Mouse (Mus musculus) stomach, embryonic 15.5 days (tissue): Measurements from ENCODE around the gene Snph. TPM values are rescaled to one million over a fixed set of nuclear protein-coding genes. Genes with fewer than 3 reads are reported as not detected.

Source experiments
- ATAC-seq: fragments of 200-750 bp; cut with Nextera tagmentation; 2 replicates; pipeline ENCODE4 v1.8.0; 2017; ENCODE audit warnings: low read depth, moderate number of reproducible peaks, moderate TSS enrichment; ENCODE audit not compliant: insufficient read depth, low FRiP score
- H3K27ac ChIP-seq: fragments of 300-500 bp; sonication (generic); 2 replicates; pipeline ENCODE4 v1.5.1; 2015; ENCODE audit warnings: mild to moderate bottlenecking, inconsistent platforms
- H3K27me3 ChIP-seq: fragments of 300-500 bp; sonication (generic); replicated peaks from 2 replicates; pipeline ENCODE4 v1.6.1; 2015; ENCODE audit warnings: inconsistent platforms
- H3K36me3 ChIP-seq: fragments of 300-500 bp; sonication (generic); 2 replicates; pipeline ENCODE4 v1.6.1; 2015; ENCODE audit warnings: inconsistent platforms
- H3K4me1 ChIP-seq: fragments of 300-500 bp; sonication (generic); 2 replicates; pipeline ENCODE4 v1.6.1; 2015; ENCODE audit warnings: inconsistent platforms
- H3K4me2 ChIP-seq: fragments of 300-500 bp; sonication (generic); 2 replicates; pipeline ENCODE4 v1.6.1; 2015; ENCODE audit warnings: mild to moderate bottlenecking, inconsistent platforms
- H3K4me3 ChIP-seq: fragments of 300-500 bp; sonication (generic); replicated peaks from 2 replicates; pipeline ENCODE4 v1.5.1; 2015; ENCODE audit warnings: inconsistent platforms
- H3K9ac ChIP-seq: fragments of 300-500 bp; sonication (generic); 2 replicates; pipeline ENCODE4 v1.6.1; 2015; ENCODE audit warnings: inconsistent platforms
- H3K9me3 ChIP-seq: fragments of 300-500 bp; sonication (generic); 2 replicates; pipeline ENCODE4 v1.6.1; 2016; ENCODE audit warnings: inconsistent platforms
- WGBS: fragments of 180-500 bp; shearing (Covaris S2); methylation state at CpG from one replicate; pipeline ENCODE4 v1.1.7; 2015; 5-methylcytosine and 5-hydroxymethylcytosine counted together
- polyA plus RNA-seq: library from polyadenylated mRNA; unstranded; fragments of >200 nt; fragmentation: Nextera tagmentation; extraction: Ambion mirVana; gene quantifications from 2 replicates; pipeline ENCODE4 v1.2.1, GENCODE M21; 2015

Gene Snph
- polyA plus RNA-seq, 1 experiment from 2014 or later: 1.2 TPM

- H3K4me1 ChIP-seq: no peaks in the 10 kb centered on the region
- WGBS: 66% methylated on average over 2 of the region's 2 CpGs
- no peak overlapping the region for H3K27ac ChIP-seq
- ATAC-seq: no peak
- no peaks in the 10 kb centered on the region for H3K9me3 ChIP-seq
- no peak overlapping the region for H3K4me2 ChIP-seq
- no peaks in the 10 kb centered on the region for H3K27me3 ChIP-seq
- H3K4me3 ChIP-seq: no peak overlapping the region
- H3K9ac ChIP-seq: no peak overlapping the region
- no peaks in the 10 kb centered on the region for H3K36me3 ChIP-seq
Measured at GRCm38 (mm10) chr2:151598068-151598467, 34.3 kb downstream of the Snph start.

- no peaks in the 10 kb centered on the region for H3K4me1 ChIP-seq
- no peak overlapping the region for H3K4me3 ChIP-seq
- H3K9me3 ChIP-seq: no peaks in the 10 kb centered on the region
- no peak for ATAC-seq
- H3K27me3 ChIP-seq: no peaks in the 10 kb centered on the region
- H3K27ac ChIP-seq: no peak overlapping the region
- 58% methylated on average over 9 of the region's 9 CpGs for WGBS
- H3K36me3 ChIP-seq: no peaks in the 10 kb centered on the region
- no peak overlapping the region for H3K4me2 ChIP-seq
- H3K9ac ChIP-seq: no peak overlapping the region
Measured at GRCm38 (mm10) chr2:151587306-151587705, 45.1 kb downstream of the Snph start.

- H3K4me3 ChIP-seq: no peak overlapping the region
- no peaks in the 10 kb centered on the region for H3K4me1 ChIP-seq
- no peaks in the 10 kb centered on the region for H3K36me3 ChIP-seq
- no peak for ATAC-seq
- no peak overlapping the region for H3K27ac ChIP-seq
- H3K27me3 ChIP-seq: no peaks in the 10 kb centered on the region
- H3K9ac ChIP-seq: no peak overlapping the region
- WGBS: 88% methylated on average over 1 of the region's 1 CpGs
- no peak overlapping the region for H3K4me2 ChIP-seq
- no peaks in the 10 kb centered on the region for H3K9me3 ChIP-seq
Measured at GRCm38 (mm10) chr2:151586807-151587206, 45.6 kb downstream of the Snph start.

- H3K9ac ChIP-seq: no peak overlapping the region
- WGBS: 44% methylated on average over 3 of the region's 3 CpGs
- no peak overlapping the region for H3K4me3 ChIP-seq
- H3K27ac ChIP-seq: no peak overlapping the region
- H3K27me3 ChIP-seq: no peaks in the 10 kb centered on the region
- H3K4me2 ChIP-seq: no peak overlapping the region
- ATAC-seq: no peak
- H3K4me1 ChIP-seq: no peaks in the 10 kb centered on the region
- H3K36me3 ChIP-seq: no peaks in the 10 kb centered on the region
- no peaks in the 10 kb centered on the region for H3K9me3 ChIP-seq
Measured at GRCm38 (mm10) chr2:151585934-151586333, 46.5 kb downstream of the Snph start.

- H3K27me3 ChIP-seq: no peaks in the 10 kb centered on the region
- no peak overlapping the region for H3K4me3 ChIP-seq
- no peak overlapping the region for H3K9ac ChIP-seq
- ATAC-seq: no peak
- H3K4me1 ChIP-seq: 0 out of 2 replicates have a peak, but pooled peaks cover 6% of the 10 kb centered on the region
- WGBS: 40% methylated on average over 1 of the region's 1 CpGs
- no peak overlapping the region for H3K27ac ChIP-seq
- H3K36me3 ChIP-seq: no peaks in the 10 kb centered on the region
- no peaks in the 10 kb centered on the region for H3K9me3 ChIP-seq
- no peak overlapping the region for H3K4me2 ChIP-seq
Measured at GRCm38 (mm10) chr2:151580945-151581344, 51.4 kb downstream of the Snph start.

- H3K4me2 ChIP-seq: no peak overlapping the region
- H3K27ac ChIP-seq: no peak overlapping the region
- H3K36me3 ChIP-seq: no peaks in the 10 kb centered on the region
- no peaks in the 10 kb centered on the region for H3K9me3 ChIP-seq
- no peaks in the 10 kb centered on the region for H3K27me3 ChIP-seq
- H3K4me3 ChIP-seq: no peak overlapping the region
- H3K4me1 ChIP-seq: 0 out of 2 replicates have a peak, but pooled peaks cover 9% of the 10 kb centered on the region
- no peak overlapping the region for H3K9ac ChIP-seq
- ATAC-seq: no peak
- 76% methylated on average over 4 of the region's 4 CpGs for WGBS
Measured at GRCm38 (mm10) chr2:151579183-151579582, 53.2 kb downstream of the Snph start.

GRCm38 (mm10) chr2:151575699-151576389, 56.5 kb downstream of the Snph start:
- ATAC-seq: peak; percentile 82
- Histone ChIP-seq H3K27ac (peak overlapping the region; percentile 70), H3K4me3 (peak overlapping the region; percentile 44), H3K9ac (0 out of 2 replicates have a peak overlapping the region, but pooled peaks have one; percentile 11), H3K36me3 (no peaks in the 10 kb centered on the region), H3K27me3 (no peaks in the 10 kb centered on the region), H3K4me1 (0 out of 2 replicates have a peak, but pooled peaks cover 9% of the 10 kb centered on the region), H3K4me2 (peak overlapping the region; percentile 89), H3K9me3 (no peaks in the 10 kb centered on the region)
- 2% methylated on average over 38 of the region's 38 CpGs for whole genome bisulfite sequencing

GRCm38 (mm10) chr2:151575119-151575698, 57.2 kb downstream of the Snph start:
- no peaks in the 10 kb centered on the region for H3K9me3 ChIP-seq
- ATAC-seq: no peak
- no peaks in the 10 kb centered on the region for H3K36me3 ChIP-seq
- H3K27ac ChIP-seq: peak overlapping the region; percentile 70; the same call in 1 of the 2 replicates
- H3K4me3 ChIP-seq: peak overlapping the region; percentile 44
- H3K27me3 ChIP-seq: no peaks in the 10 kb centered on the region
- 26% methylated on average over 7 of the region's 7 CpGs for WGBS
- peak overlapping the region; percentile 89 for H3K4me2 ChIP-seq
- H3K4me1 ChIP-seq: 0 out of 2 replicates have a peak, but pooled peaks cover 9% of the 10 kb centered on the region
- H3K9ac ChIP-seq: no peak overlapping the region

- ATAC-seq: no peak
- 0 out of 2 replicates have a peak, but pooled peaks cover 9% of the 10 kb centered on the region for H3K4me1 ChIP-seq
- no peaks in the 10 kb centered on the region for H3K27me3 ChIP-seq
- H3K4me2 ChIP-seq: no peak overlapping the region
- 74% methylated on average over 5 of the region's 5 CpGs for WGBS
- H3K4me3 ChIP-seq: no peak overlapping the region
- H3K27ac ChIP-seq: no peak overlapping the region
- H3K9me3 ChIP-seq: no peaks in the 10 kb centered on the region
- H3K9ac ChIP-seq: no peak overlapping the region
- H3K36me3 ChIP-seq: no peaks in the 10 kb centered on the region
Measured at GRCm38 (mm10) chr2:151574607-151575006, 57.8 kb downstream of the Snph start.

GRCm38 (mm10) chr2:151573667-151574066, 58.7 kb downstream of the Snph start:
- WGBS: 56% methylated on average over 3 of the region's 3 CpGs
- Histone ChIP-seq H3K27me3 (no peaks in the 10 kb centered on the region), H3K9me3 (no peaks in the 10 kb centered on the region), H3K27ac (no peak overlapping the region), H3K4me1 (0 out of 2 replicates have a peak, but pooled peaks cover 9% of the 10 kb centered on the region), H3K4me3 (no peak overlapping the region), H3K9ac (no peak overlapping the region), H3K4me2 (no peak overlapping the region), H3K36me3 (no peaks in the 10 kb centered on the region)
- no peak for ATAC-seq

GRCm38 (mm10) chr2:151571873-151572700, 60.3 kb downstream of the Snph start, which contains the start of gene Sdcbp2:
Gene Sdcbp2 (plus strand): TSS chr2:151572622.
- Histone ChIP-seq H3K4me2 (peak within 1 kb of the TSS; percentile 14), H3K36me3 (no peaks in the 10 kb centered on the region), H3K4me3 (0 out of 2 replicates have a peak within 1 kb of the TSS, but pooled peaks have one; percentile 3), H3K9ac (no peak within 1 kb of the TSS), H3K9me3 (no peaks in the 10 kb centered on the region), H3K27me3 (no peaks in the 10 kb centered on the region), H3K4me1 (0 out of 2 replicates have a peak, but pooled peaks cover 9% of the 10 kb centered on the region), H3K27ac (peak within 1 kb of the TSS; percentile 44; the same call in 1 of the 2 replicates)
- 64% methylated on average over 17 of the region's 17 CpGs for WGBS
- peak; percentile 89 for ATAC-seq
